Mouse (Mus musculus): ENCODE data around the gene Nutf2. TPM values are rescaled to one million over a fixed set of nuclear protein-coding genes. Genes with fewer than 3 reads are reported as not detected.

Nutf2 gene
- total RNA-seq, 2 experiments from 2014 or later: 39.2 to 43.4 TPM

- DNase-seq: no peak
- no peak for TF ChIP-seq CTCF (IDR thresholded peaks at IDR 0.05)
- Histone ChIP-seq H3K27ac (peak overlapping the region; percentile 98), H3K4me3 (peak overlapping the region; percentile 83)
- intact Hi-C loops (cut with DNase I): no loop called here
Observed at GRCm38 (mm10) chr8:105856168-105856835, 4.1 kb upstream of the Nutf2 start.

GRCm38 (mm10) chr8:105858495-105858894, 1.9 kb upstream of the Nutf2 start:
- DNase-seq: no peak
- intact Hi-C loops (cut with DNase I): no loop called here
- Histone ChIP-seq H3K27ac (0 out of 2 replicates have a peak overlapping the region, but pooled peaks have one; percentile 20), H3K4me3 (no peak overlapping the region)
- no peak for TF ChIP-seq CTCF (IDR thresholded peaks at IDR 0.05)

GRCm38 (mm10) chr8:105859314-105859713, 1.1 kb upstream of the Nutf2 start:
- no peak for TF ChIP-seq CTCF (IDR thresholded peaks at IDR 0.05)
- H3K27ac ChIP-seq: peak overlapping the region; percentile 94
- peak overlapping the region; percentile 95 for H3K4me3 ChIP-seq
- no peak for DNase-seq
- intact Hi-C loops (cut with DNase I): no loop called here

GRCm38 (mm10) chr8:105861951-105862350, 1.6 kb downstream of the Nutf2 start:
- TF ChIP-seq CTCF (IDR thresholded peaks at IDR 0.05): peak; percentile 26; the same call in 1 of the 2 replicates
- H3K27ac ChIP-seq: peak overlapping the region; percentile 94
- peak; percentile 15 for DNase-seq
- peak overlapping the region; percentile 95 for H3K4me3 ChIP-seq
- intact Hi-C loops (cut with DNase I): no loop called here

GRCm38 (mm10) chr8:105866364-105867029, 6.1 kb downstream of the Nutf2 start:
- no peak for DNase-seq
- Histone ChIP-seq H3K4me3 (no peak overlapping the region), H3K27ac (peak overlapping the region; percentile 0; the same call in 1 of the 2 replicates)
- intact Hi-C loops (cut with DNase I): no loop called here
- TF ChIP-seq CTCF (IDR thresholded peaks at IDR 0.05): peak; percentile 27; the same call in 1 of the 2 replicates

GRCm38 (mm10) chr8:105874301-105874700, 13.9 kb downstream of the Nutf2 start:
- H3K4me3 ChIP-seq: peak overlapping the region; percentile 65
- peak overlapping the region; percentile 92 for H3K27ac ChIP-seq
- no peak for TF ChIP-seq CTCF (IDR thresholded peaks at IDR 0.05)
- peak; percentile 70 for DNase-seq
- intact Hi-C loops (cut with DNase I): no loop called here

- Histone ChIP-seq H3K4me3 (peak within 1 kb of the TSS; percentile 74), H3K27ac (peak within 1 kb of the TSS; percentile 94)
- TF ChIP-seq CTCF (IDR thresholded peaks at IDR 0.05): no peak
- intact Hi-C loops (cut with DNase I): no loop called here
- peak; percentile 89 for DNase-seq
Observed at GRCm38 (mm10) chr8:105880754-105881520, 20.6 kb downstream of the Nutf2 start, which contains the start of gene Edc4. Edc4 (plus strand) TSS chr8:105880881.

GRCm38 (mm10) chr8:105889756-105890465, 29.5 kb downstream of the Nutf2 start:
- TF ChIP-seq CTCF (IDR thresholded peaks at IDR 0.05): no peak
- H3K4me3 ChIP-seq: no peak overlapping the region
- intact Hi-C loops (cut with DNase I): loop anchor here (5.0 kb wide), 1 partner anchor 42 kb away; the partner anchor contains the start of gene Ctrl

GRCm38 (mm10) chr8:105890870-105891269, 30.5 kb downstream of the Nutf2 start:
- Histone ChIP-seq H3K4me3 (no peak overlapping the region), H3K27ac (peak overlapping the region; percentile 73)
- intact Hi-C loops (cut with DNase I): loop anchor here (5.0 kb wide), 1 partner anchor 41 kb away; the partner anchor contains the start of gene Ctrl
- DNase-seq: peak; percentile 72
- no peak for TF ChIP-seq CTCF (IDR thresholded peaks at IDR 0.05)

More at GRCm38 (mm10) chr8:105889756-105890465, 29.5 kb downstream of the Nutf2 start:
- DNase-seq: no peak
- H3K27ac ChIP-seq: peak overlapping the region; percentile 73

GRCm38 (mm10) chr8:105892432-105892831, 32.1 kb downstream of the Nutf2 start:
- peak; percentile 24 for DNase-seq
- TF ChIP-seq CTCF (IDR thresholded peaks at IDR 0.05): peak; percentile 57
- Histone ChIP-seq H3K27ac (no peak overlapping the region), H3K4me3 (no peak overlapping the region)
- intact Hi-C loops (cut with DNase I): loop anchor here (5.0 kb wide), 1 partner anchor 40 kb away; the partner anchor contains the start of gene Ctrl

- intact Hi-C loops (cut with DNase I): loop anchor here (5.0 kb wide), 1 partner anchor 39 kb away; the partner anchor contains the start of gene Ctrl
- Histone ChIP-seq H3K27ac (peak within 1 kb of the TSS; percentile 56), H3K4me3 (no peak within 1 kb of the TSS)
- peak; percentile 83 for DNase-seq
- no peak for TF ChIP-seq CTCF (IDR thresholded peaks at IDR 0.05)
Observed at GRCm38 (mm10) chr8:105893339-105893738, 33.0 kb downstream of the Nutf2 start, which contains the start of gene Nrn1l. Nrn1l (plus strand) TSS chr8:105893567.
